Mouse (Mus musculus) midbrain, embryonic 12.5 days (tissue): Measurements from ENCODE around the gene Cops8. TPM values are rescaled to one million over a fixed set of nuclear protein-coding genes. Genes with fewer than 3 reads are reported as not detected.

ENCODE experiments used
- ATAC-seq: fragments of 200-750 bp; cut with Nextera tagmentation; 2 replicates; pipeline ENCODE4 v1.8.0; 2017; ENCODE audit warnings: low read depth, moderate TSS enrichment, moderate library complexity; ENCODE audit not compliant: low FRiP score
- H3K27ac ChIP-seq: fragments of 300-500 bp; sonication (generic); replicated peaks from 2 replicates; pipeline ENCODE4 v1.5.1; 2016; ENCODE audit warnings: mild to moderate bottlenecking
- H3K27me3 ChIP-seq: fragments of 300-500 bp; sonication (generic); 2 replicates; pipeline ENCODE4 v1.6.1; 2016; ENCODE audit warnings: mild to moderate bottlenecking
- H3K36me3 ChIP-seq: fragments of 300-500 bp; sonication (generic); 2 replicates; pipeline ENCODE4 v1.6.1; 2016
- H3K4me1 ChIP-seq: fragments of 300-500 bp; sonication (generic); 2 replicates; pipeline ENCODE4 v1.6.1; 2016
- H3K4me2 ChIP-seq: fragments of 300-500 bp; sonication (generic); replicated peaks from 2 replicates; pipeline ENCODE4 v1.6.1; 2016; ENCODE audit warnings: mild to moderate bottlenecking, moderate library complexity
- H3K4me3 ChIP-seq: fragments of 300-500 bp; sonication (generic); 2 replicates; pipeline ENCODE4 v1.5.1; 2016; ENCODE audit warnings: mild to moderate bottlenecking
- H3K9ac ChIP-seq: fragments of 300-500 bp; sonication (generic); replicated peaks from 2 replicates; pipeline ENCODE4 v1.6.1; 2016; ENCODE audit warnings: mild to moderate bottlenecking, moderate library complexity
- H3K9me3 ChIP-seq: fragments of 300-500 bp; sonication (generic); 2 replicates; pipeline ENCODE4 v1.6.1; 2016; ENCODE audit warnings: mild to moderate bottlenecking
- WGBS: fragments of 180-500 bp; shearing (Covaris S2); methylation state at CpG from one replicate; pipeline ENCODE4 v1.1.7; 2016; 5-methylcytosine and 5-hydroxymethylcytosine counted together
- polyA plus RNA-seq: library from polyadenylated mRNA; unstranded; fragments of >200 nt; fragmentation: Nextera tagmentation; extraction: Ambion mirVana; gene quantifications from 2 replicates; pipeline ENCODE4 v1.2.1, GENCODE M21; 2016

The Cops8 gene
- polyA plus RNA-seq, 1 experiment from 2014 or later = 171 TPM

DNA sequence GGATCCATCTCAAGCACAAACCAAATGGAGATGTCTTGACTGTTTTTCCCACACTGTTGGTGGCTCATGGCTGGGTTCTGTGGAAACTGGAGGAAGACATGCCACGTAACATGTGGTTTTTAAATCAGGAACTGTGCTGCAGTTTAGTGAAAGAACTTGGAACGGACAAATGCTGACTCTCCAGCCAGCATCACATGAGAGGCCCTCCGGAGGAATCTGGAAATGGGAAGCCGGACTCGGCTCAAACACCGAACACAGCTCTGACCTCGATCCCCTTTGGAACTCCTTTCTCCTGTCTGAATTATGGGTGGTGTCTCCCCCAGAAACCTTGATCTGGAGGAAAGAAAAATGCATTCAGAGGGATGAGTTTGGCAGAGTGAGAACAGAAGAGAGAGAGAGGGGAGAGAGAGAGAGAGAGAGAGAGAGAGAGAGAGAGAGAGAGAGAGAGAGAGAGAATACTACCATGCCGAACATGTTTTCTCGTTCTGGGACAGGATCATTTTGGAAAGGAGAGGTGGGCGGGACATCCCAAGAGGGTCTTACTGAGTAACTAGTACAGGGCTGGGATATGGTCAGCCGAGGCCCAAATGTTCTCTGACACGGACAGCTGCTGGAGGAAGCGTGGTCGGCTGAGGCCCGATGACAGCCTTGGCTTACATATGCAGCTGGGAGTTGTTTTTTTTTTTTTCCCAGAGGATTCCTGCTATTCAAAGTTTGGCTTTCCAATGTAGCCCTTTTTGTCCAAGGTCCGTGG, 53.9 kb downstream of the Cops8 start:
- H3K9me3 ChIP-seq = no peaks in the 10 kb centered on the region
- no peak overlapping the region for H3K9ac ChIP-seq
- no peak overlapping the region for H3K4me3 ChIP-seq
- ATAC-seq = no peak
- no peaks in the 10 kb centered on the region for H3K36me3 ChIP-seq
- no peaks in the 10 kb centered on the region for H3K27me3 ChIP-seq
- H3K27ac ChIP-seq = no peak overlapping the region
- no peaks in the 10 kb centered on the region for H3K4me1 ChIP-seq
- 91% methylated on average over 16 of the region's 16 CpGs for WGBS
- H3K4me2 ChIP-seq = no peak overlapping the region

DNA sequence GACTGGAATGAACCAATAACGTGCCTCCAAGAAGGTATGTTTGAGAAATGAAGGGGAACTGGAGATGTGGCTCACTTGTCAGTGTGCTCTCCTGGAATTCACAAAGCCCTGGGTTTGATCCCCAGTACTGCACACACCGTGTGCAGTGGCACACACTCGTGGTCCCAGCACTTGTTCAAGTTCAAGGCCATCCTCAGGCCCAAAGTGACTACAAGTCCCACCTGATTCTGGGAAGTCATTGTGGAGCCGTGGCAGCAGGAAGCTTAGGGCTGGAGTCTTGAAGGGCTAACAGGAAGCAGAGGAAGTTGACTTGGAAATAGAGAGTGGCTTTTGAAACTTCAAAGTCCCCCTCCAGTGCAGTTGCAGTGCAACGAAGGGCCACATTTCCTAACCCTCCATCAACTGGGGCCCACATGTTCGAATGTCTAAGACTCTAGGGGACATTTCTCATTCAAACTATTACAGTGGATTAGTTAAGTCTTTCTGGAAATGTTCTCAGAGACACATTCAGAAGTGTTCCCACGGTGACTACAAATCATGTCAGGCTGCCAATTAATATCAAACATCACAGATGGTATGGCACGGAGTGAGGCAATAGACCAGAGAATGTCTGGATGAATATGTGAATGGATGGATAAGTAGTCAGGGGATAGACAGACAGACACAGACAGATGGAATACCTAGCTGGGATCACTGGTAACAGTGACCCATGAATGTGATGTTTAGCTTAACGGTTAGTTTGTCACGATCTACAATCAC, 54.7 kb downstream of the Cops8 start:
- Histone ChIP-seq H3K27ac (no peak overlapping the region), H3K4me2 (no peak overlapping the region), H3K9me3 (no peaks in the 10 kb centered on the region), H3K4me1 (no peaks in the 10 kb centered on the region), H3K27me3 (no peaks in the 10 kb centered on the region), H3K9ac (no peak overlapping the region), H3K4me3 (no peak overlapping the region), H3K36me3 (no peaks in the 10 kb centered on the region)
- ATAC-seq = no peak
- 87% methylated on average over 10 of the region's 10 CpGs for WGBS

DNA sequence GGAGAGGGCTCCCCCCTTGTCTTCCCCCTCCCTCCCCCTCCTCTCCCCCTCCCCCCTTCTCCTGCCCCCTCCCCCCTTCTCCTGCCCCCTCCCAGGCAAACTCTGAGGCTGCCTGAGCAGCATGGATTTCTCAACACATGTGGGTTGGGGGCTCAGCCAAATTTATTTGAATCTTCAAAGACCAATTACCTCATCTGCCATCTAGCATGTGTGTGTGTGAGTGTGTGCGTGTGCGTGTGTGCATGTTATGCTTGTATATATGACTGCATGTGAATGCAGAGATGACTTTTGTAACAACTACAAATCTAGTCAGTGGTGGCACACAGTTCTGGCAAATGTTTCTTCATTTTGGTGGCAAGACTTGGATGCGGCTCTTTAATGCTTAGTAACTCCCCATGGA, 55.8 kb downstream of the Cops8 start:
- no peaks in the 10 kb centered on the region for H3K27me3 ChIP-seq
- no peak overlapping the region for H3K4me3 ChIP-seq
- H3K4me2 ChIP-seq = no peak overlapping the region
- ATAC-seq = no peak
- no peak overlapping the region for H3K27ac ChIP-seq
- no peak overlapping the region for H3K9ac ChIP-seq
- H3K9me3 ChIP-seq = no peaks in the 10 kb centered on the region
- H3K36me3 ChIP-seq = no peaks in the 10 kb centered on the region
- 96% methylated on average over 3 of the region's 3 CpGs for WGBS
- no peaks in the 10 kb centered on the region for H3K4me1 ChIP-seq

DNA sequence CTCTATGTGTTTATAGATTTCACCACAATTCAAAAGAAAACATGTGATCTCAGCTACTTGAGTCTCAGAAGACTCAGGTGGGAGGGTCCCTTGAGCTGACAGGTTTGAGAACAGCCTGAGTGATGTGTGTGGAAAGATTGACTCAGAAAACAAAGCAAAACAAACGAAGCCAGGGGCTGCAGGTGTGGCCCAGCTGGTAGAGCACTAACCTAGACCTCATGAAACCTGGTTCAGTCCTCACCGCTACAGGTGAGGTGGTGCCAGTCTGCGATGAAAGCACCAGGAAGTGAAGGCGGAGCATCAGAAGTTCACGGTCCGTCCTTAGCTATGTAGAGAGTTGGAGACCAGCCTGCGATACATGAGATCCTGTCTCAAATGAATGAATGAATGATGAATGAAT, 57.4 kb downstream of the Cops8 start:
- no peaks in the 10 kb centered on the region for H3K4me1 ChIP-seq
- ATAC-seq = no peak
- 89% methylated on average over 7 of the region's 7 CpGs for WGBS

DNA sequence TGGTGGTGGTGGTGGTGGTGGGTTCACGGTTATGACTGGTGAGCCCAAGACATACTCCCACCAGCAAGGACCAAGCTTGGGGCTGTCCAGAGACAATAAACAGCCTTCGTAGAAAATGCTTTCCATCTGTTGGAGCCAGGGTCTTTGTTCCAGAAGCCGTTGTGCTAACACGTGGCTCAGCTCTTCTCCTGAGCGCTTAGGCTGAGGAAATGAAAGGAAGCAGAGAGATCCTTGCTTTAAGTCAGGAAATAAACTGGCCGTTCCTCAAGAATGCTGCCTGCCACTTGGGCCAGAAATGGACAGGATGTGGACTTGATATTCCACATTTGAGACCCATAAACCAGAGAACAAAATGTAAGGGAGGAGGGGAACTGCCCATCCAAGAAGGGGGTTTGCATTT, 59.7 kb downstream of the Cops8 start:
- Histone ChIP-seq H3K9ac (no peak overlapping the region), H3K4me1 (no peaks in the 10 kb centered on the region), H3K9me3 (no peaks in the 10 kb centered on the region), H3K4me3 (no peak overlapping the region), H3K27ac (no peak overlapping the region), H3K36me3 (no peaks in the 10 kb centered on the region), H3K4me2 (no peak overlapping the region), H3K27me3 (no peaks in the 10 kb centered on the region)
- WGBS = 72% methylated on average over 6 of the region's 6 CpGs
- ATAC-seq = no peak

More for the DNA sequence above, 57.4 kb downstream of the Cops8 start:
- no peaks in the 10 kb centered on the region for H3K9me3 ChIP-seq
- H3K9ac ChIP-seq = no peak overlapping the region
- no peaks in the 10 kb centered on the region for H3K27me3 ChIP-seq
- H3K4me2 ChIP-seq = no peak overlapping the region
- no peak overlapping the region for H3K27ac ChIP-seq
- H3K4me3 ChIP-seq = no peak overlapping the region
- no peaks in the 10 kb centered on the region for H3K36me3 ChIP-seq

Other genes starting within 250 kb of the Cops8 start
- gene Col6a3, start 241.0 kb downstream of the Cops8 start, polyA plus RNA-seq = 12.4 and 17.3 TPM in 2 replicates